Mouse (Mus musculus): ENCODE data around the gene Gprasp1. TPM values are rescaled to one million over a fixed set of nuclear protein-coding genes. Genes with fewer than 3 reads are reported as not detected.
"Not testable (repeated sequence)": the region's sequence is repeated elsewhere in the genome, so short reads cannot be mapped to it uniquely, and the experiment has no call there.

Gene Gprasp1
- total RNA-seq, 2 experiments from 2014 or later, result 14.6 to 17.4 TPM

DNA sequence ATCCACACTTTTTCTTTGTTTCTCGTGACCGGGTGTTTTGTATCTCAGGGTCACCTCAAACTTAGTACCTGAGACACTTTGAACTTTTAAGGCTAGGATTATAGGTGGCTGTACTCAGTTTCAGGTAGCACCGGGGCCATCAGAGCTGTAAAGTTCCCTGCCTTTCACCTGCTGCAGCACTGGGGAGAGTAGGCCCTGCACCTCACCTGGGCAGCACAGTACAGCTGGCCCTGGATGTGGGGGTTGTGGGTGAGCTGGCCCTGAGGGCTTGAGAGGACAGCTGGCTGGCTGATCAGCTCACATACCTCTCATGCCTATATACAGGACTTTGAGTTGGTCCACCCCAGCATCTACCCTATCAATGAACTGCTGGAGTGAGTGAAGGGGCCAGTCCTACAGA, 61.6 kb downstream of the Gprasp1 start:
- intact Hi-C loops (cut with DNase I; ENCODE audit: low total_unique reads), result no loop called here
- DNase-seq, result no peak

DNA sequence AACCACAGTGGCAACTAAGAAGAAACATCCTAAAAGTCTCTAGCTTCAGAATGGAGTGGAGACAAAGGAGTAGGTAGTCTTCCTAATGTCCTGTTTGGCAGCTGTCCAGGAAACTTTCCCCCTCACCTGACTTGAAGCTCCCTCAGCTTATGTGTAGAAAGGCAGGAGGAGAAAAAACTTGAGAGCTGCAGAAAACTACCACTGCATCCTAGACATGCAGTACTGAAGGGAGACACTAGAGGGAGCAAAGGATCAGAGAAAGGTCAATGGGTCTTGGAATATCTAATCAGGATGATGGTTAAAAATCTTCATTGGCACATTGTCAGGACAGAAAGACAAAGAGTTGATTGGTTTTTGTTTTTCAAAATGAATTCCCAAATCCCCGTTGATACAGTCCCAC, 63.2 kb downstream of the Gprasp1 start:
- no peak for DNase-seq
- intact Hi-C loops (cut with DNase I; ENCODE audit: low total_unique reads), result loop anchor here (5.0 kb wide), 1 partner anchor 157 kb away; no protein-coding TSS in a partner anchor

- DNase-seq; intact Hi-C loops (cut with DNase I; ENCODE audit: low total_unique reads): not testable (repeated sequence)
Observed at GRCm38 (mm10) chrX:135835896-135836295, 93.4 kb downstream of the Gprasp1 start.

- intact Hi-C loops (cut with DNase I; ENCODE audit: low total_unique reads), result no loop called here
- no peak for DNase-seq
Observed at GRCm38 (mm10) chrX:135837896-135838295, 95.4 kb downstream of the Gprasp1 start.

GRCm38 (mm10) chrX:135838521-135839360, 96.2 kb downstream of the Gprasp1 start, which contains the start of gene Gprasp2:
Gene Gprasp2 (plus strand): TSS chrX:135839034.
- DNase-seq; intact Hi-C loops (cut with DNase I; ENCODE audit: low total_unique reads): not testable (repeated sequence)

DNA sequence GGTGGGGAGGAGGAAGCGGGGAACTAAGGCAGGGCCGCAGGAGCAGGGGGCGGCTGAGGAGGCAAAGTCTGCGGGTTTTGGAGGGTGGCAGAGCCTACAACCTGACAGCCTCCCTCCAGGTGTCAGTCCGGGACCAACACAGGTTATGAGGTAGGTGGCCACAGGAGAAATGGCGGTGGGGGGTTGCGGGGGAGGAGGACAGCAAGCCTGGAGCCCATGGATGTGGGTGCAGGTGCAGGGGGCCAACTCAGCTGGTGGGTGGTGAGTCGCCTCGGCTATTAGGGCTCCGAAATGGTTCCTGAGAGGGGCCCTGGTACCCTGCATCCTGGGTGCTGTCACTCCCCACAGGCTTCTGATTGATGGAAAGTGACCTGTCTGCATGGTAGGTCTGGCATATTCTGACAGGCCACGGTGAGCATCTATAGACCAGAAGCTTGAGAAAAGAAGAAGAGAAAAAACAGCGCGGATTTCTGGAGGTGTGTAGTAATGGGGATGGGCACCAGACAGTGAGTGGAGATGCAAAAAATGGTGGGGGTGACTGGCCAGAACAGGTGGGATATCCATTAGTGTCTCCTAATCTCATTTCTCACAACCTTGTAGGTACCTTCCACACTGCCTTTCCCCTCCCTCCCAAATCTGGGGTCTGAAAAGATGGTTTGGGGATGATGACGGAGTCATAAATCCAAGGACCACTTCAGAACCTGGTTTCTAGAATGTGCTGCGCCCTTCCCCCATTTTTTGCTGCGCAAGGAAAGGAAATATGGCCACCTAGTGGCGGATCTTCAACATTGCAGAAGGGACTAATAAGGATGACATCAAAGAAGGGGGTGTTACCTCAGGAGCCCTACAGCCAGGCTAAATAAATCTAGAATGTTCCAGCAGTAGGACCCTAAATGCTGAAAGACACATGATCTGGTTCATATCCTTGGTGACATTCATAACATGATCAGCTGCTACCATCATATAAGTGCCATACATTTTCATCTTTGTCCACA, 97.2 kb downstream of the Gprasp1 start:
- DNase-seq; intact Hi-C loops (cut with DNase I; ENCODE audit: low total_unique reads): not testable (repeated sequence)

Small RNAs within 50 kb of the gene (microRNA-seq; reads per million reads assigned to microRNA genes)
- gene Mir1970 (0 reads per million in 2 experiments), gene Mir7646 (0 reads per million in 2 experiments)

Other genes with a start within 250 kb of the Gprasp1 start
- not detected for gene AV320801, start 248.1 kb upstream of the Gprasp1 start, total RNA-seq (2021)
- gene Nxf7, start 144.0 kb upstream of the Gprasp1 start, total RNA-seq (2021), result not detected
- not detected for gene Prame, start 115.0 kb upstream of the Gprasp1 start, total RNA-seq (2021)
- not detected for gene Tcp11x2, start 48.9 kb upstream of the Gprasp1 start, total RNA-seq (2021)
- not detected for gene Tmsb15a, start 17.5 kb upstream of the Gprasp1 start, total RNA-seq (2021)
- gene Armcx5, start within 50 bp of the Gprasp1 start, total RNA-seq (2021), result 1 to 10 TPM; 3.5 to 3.9 TPM
- gene Bhlhb9, start 54.9 kb downstream of the Gprasp1 start, total RNA-seq (2021), result 1 to 10 TPM; 7.9 to 8.8 TPM
- gene Gprasp2, start 96.3 kb downstream of the Gprasp1 start, total RNA-seq (2021), result 1 to 10 TPM; 1.4 to 2.1 TPM